In genomic region chr6:32584243-32584880, GRCm38 (mm10) we compare ENCODE assay signal across 9 mouse cellular contexts. TPM values are rescaled to one million over a fixed set of nuclear protein-coding genes. Genes with fewer than 3 reads are reported as not detected.
A peak's percentile ranks its signal among the peaks of the same experiment; 100 is the strongest.
DNase-seq lines count a peak whose midpoint lies in the region; ATAC-seq and TF ChIP-seq lines count a peak whose summit lies in the region.
"Had no signal": no experiment of that assay in that cellular context is flagged by ENCODE, and none has a peak within 500 bp of the region (broad histone marks: within the 10 kb centered on the region; RNA-seq: fewer than 3 reads in every experiment).

No protein-coding gene starts in this region.

- 4% methylated on average over 5 of the region's 5 CpGs for WGBS in forebrain, embryonic 10.5 days
- 12% methylated on average over 5 of the region's 5 CpGs for WGBS in forebrain, embryonic 11.5 days
- WGBS in lung, embryonic 15.5 days = 34% methylated on average over 5 of the region's 5 CpGs
- WGBS in lung, adult 2 months = 69% methylated on average over 5 of the region's 5 CpGs
- WGBS in hindbrain, postnatal 0 days = 14% methylated on average over 5 of the region's 5 CpGs

- H3K4me3 ChIP-seq in forebrain, embryonic 10.5 days = peak overlapping the region; percentile 8; the same call in 1 of the 2 replicates
- no peak overlapping the region for H3K4me3 ChIP-seq in forebrain, embryonic 11.5 days (ENCODE audit: low read depth, low read length)
- no peak overlapping the region for H3K4me3 ChIP-seq in lung, embryonic 15.5 days
- no peak overlapping the region for H3K4me3 ChIP-seq in lung, adult 2 months (replicated peaks; ENCODE audit: extremely low read depth, low read depth, low read length)
- H3K4me3 ChIP-seq in hindbrain, postnatal 0 days (ENCODE audit: low read length) = peak overlapping the region; percentile 76

- no peaks in the 10 kb centered on the region for H3K9me3 ChIP-seq in forebrain, embryonic 10.5 days
- H3K9me3 ChIP-seq in forebrain, embryonic 11.5 days (ENCODE audit: control insufficient read depth, low read length) = no peaks in the 10 kb centered on the region
- no peaks in the 10 kb centered on the region for H3K9me3 ChIP-seq in lung, embryonic 15.5 days
- no peaks in the 10 kb centered on the region for H3K9me3 ChIP-seq in hindbrain, postnatal 0 days (ENCODE audit: low read length)

- peaks cover 54% of the 10 kb centered on the region for H3K4me1 ChIP-seq in forebrain, embryonic 10.5 days
- peaks cover 5% of the 10 kb centered on the region for H3K4me1 ChIP-seq in forebrain, embryonic 11.5 days (replicated peaks; ENCODE audit: control insufficient read depth, insufficient read depth, low read length)
- H3K4me1 ChIP-seq in lung, embryonic 15.5 days = peaks cover 9% of the 10 kb centered on the region
- no peaks in the 10 kb centered on the region; the same call in 1 of the 2 replicates for H3K4me1 ChIP-seq in lung, adult 2 months (ENCODE audit: control insufficient read depth, insufficient read depth, low read length)
- 0 out of 2 replicates have a peak, but pooled peaks cover 4% of the 10 kb centered on the region for H3K4me1 ChIP-seq in hindbrain, postnatal 0 days (ENCODE audit: insufficient read depth, low read length)

- no peak for DNase-seq in forebrain, embryonic 10.5 days (ENCODE audit: extremely low spot score, low spot score)
- no peak for DNase-seq in forebrain, embryonic 11.5 days (ENCODE audit: low spot score)
- DNase-seq in lung, adult 2 months = no peak
- peak; percentile 68 for DNase-seq in hindbrain, postnatal 0 days (ENCODE audit: low spot score)
- peak; percentile 27 for DNase-seq in retina, embryonic 14.5 days (ENCODE audit: low spot score)
- DNase-seq in adrenal gland, adult 8-10 months = no peak
- DNase-seq in layer of hippocampus, adult 9-11 months = no peak

- no peak overlapping the region for H3K9ac ChIP-seq in forebrain, embryonic 11.5 days (ENCODE audit: low read length)
- no peak overlapping the region for H3K9ac ChIP-seq in lung, embryonic 15.5 days
- H3K9ac ChIP-seq in hindbrain, postnatal 0 days (replicated peaks; ENCODE audit: low read length) = peak overlapping the region; percentile 37
- H3K9ac ChIP-seq: liver, embryonic 14.5 days had no signal

- H3K36me3 ChIP-seq in forebrain, embryonic 10.5 days (replicated peaks) = no peaks in the 10 kb centered on the region
- H3K36me3 ChIP-seq in forebrain, embryonic 11.5 days (ENCODE audit: control insufficient read depth, insufficient read depth, low read length) = no peaks in the 10 kb centered on the region
- H3K36me3 ChIP-seq in lung, embryonic 15.5 days = no peaks in the 10 kb centered on the region
- no peaks in the 10 kb centered on the region for H3K36me3 ChIP-seq in hindbrain, postnatal 0 days (ENCODE audit: insufficient read depth, low read length)

- TF ChIP-seq POLR2A in lung, adult 2 months (IDR thresholded peaks at IDR 0.05; ENCODE audit: borderline replicate concordance, extremely low read depth, low read depth, low read length) = no peak

- no peak for ATAC-seq in forebrain, embryonic 11.5 days (replicated peaks; ENCODE audit: low FRiP score)
- no peak for ATAC-seq in lung, embryonic 15.5 days (ENCODE audit: borderline replicate concordance, extremely low read depth, low FRiP score, low TSS enrichment)
- no peak for ATAC-seq in hindbrain, postnatal 0 days

- no peak for TF ChIP-seq CTCF in lung, adult 2 months (IDR thresholded peaks at IDR 0.05; ENCODE audit: insufficient read depth, low read length)
- TF ChIP-seq CTCF in hindbrain, postnatal 0 days (IDR thresholded peaks at IDR 0.05; ENCODE audit: low read depth) = peak; percentile 62

- no peak overlapping the region for H3K4me2 ChIP-seq in forebrain, embryonic 11.5 days (ENCODE audit: low read depth, low read length, severe bottlenecking)
- 0 out of 2 replicates have a peak overlapping the region, but pooled peaks have one; percentile 7 for H3K4me2 ChIP-seq in lung, embryonic 15.5 days
- peak overlapping the region; percentile 92 for H3K4me2 ChIP-seq in hindbrain, postnatal 0 days (ENCODE audit: low read depth, low read length)

- peaks cover 72% of the 10 kb centered on the region for H3K27me3 ChIP-seq in forebrain, embryonic 10.5 days (ENCODE audit: poor library complexity, severe bottlenecking)
- H3K27me3 ChIP-seq in forebrain, embryonic 11.5 days (ENCODE audit: control insufficient read depth, insufficient read depth, low read length) = peaks cover 24% of the 10 kb centered on the region
- H3K27me3 ChIP-seq in lung, embryonic 15.5 days = peaks cover 62% of the 10 kb centered on the region
- no peaks in the 10 kb centered on the region for H3K27me3 ChIP-seq in hindbrain, postnatal 0 days (ENCODE audit: insufficient read depth, low read length)

- no peak overlapping the region for H3K27ac ChIP-seq in forebrain, embryonic 10.5 days
- no peak overlapping the region for H3K27ac ChIP-seq in forebrain, embryonic 11.5 days (ENCODE audit: low read depth, low read length)
- no peak overlapping the region for H3K27ac ChIP-seq in lung, embryonic 15.5 days
- H3K27ac ChIP-seq in hindbrain, postnatal 0 days = no peak overlapping the region
- H3K27ac ChIP-seq: liver, embryonic 14.5 days had no signal

RNA-seq across cellular contexts. Expression of gene Plxna4, which starts 3.6 kb away (rescaled TPM):
- 1.0 and 1.2 TPM in 2 replicates for polyA plus RNA-seq in forebrain, embryonic 10.5 days (2016; fragmentation: Nextera tagmentation; extraction: Ambion mirVana)
- polyA plus RNA-seq in forebrain, embryonic 11.5 days (2014; fragmentation: Nextera tagmentation; extraction: Ambion mirVana) = 3.5 and 4.3 TPM in 2 replicates
- 1.6 and 2.1 TPM in 2 replicates for polyA plus RNA-seq in lung, embryonic 15.5 days (2015; fragmentation: Nextera tagmentation; extraction: Ambion mirVana)
- polyA plus RNA-seq in lung, adult 2 months (2012; rRNA removed) = 6.7 and 7.4 TPM in 2 replicates
- 43.4 and 44.2 TPM in 2 replicates for total RNA-seq in hindbrain, postnatal 0 days (2014; rRNA removed)
- 9.9 and 10.1 TPM in 2 replicates for polyA plus RNA-seq in hindbrain, postnatal 0 days (2015; fragmentation: Nextera tagmentation; extraction: Ambion mirVana)
- total RNA-seq in adrenal gland, adult 8-10 months (2022) = 10 to 100 TPM in 1 of 4 experiments, 1 to 10 TPM in 3; 5.7 to 11.7 (median 8.1) TPM

Comparison
In these comparisons a context has a peak if more than half of its experiments do, and no peak if none do; other contexts are left out.
1. H3K4me3 ChIP-seq: peak in forebrain, embryonic 10.5 days (single experiment) and hindbrain, postnatal 0 days (single experiment); none in forebrain, embryonic 11.5 days (single experiment), lung, embryonic 15.5 days (single experiment) and lung, adult 2 months (single experiment).
2. DNase-seq: peak in hindbrain, postnatal 0 days (single experiment) and retina, embryonic 14.5 days (single experiment); none in forebrain, embryonic 10.5 days (single experiment), forebrain, embryonic 11.5 days (single experiment), lung, adult 2 months (single experiment), adrenal gland, adult 8-10 months (single experiment) and layer of hippocampus, adult 9-11 months (single experiment).